8 mouse cellular contexts compared by ENCODE assay signal in the genomic region with DNA sequence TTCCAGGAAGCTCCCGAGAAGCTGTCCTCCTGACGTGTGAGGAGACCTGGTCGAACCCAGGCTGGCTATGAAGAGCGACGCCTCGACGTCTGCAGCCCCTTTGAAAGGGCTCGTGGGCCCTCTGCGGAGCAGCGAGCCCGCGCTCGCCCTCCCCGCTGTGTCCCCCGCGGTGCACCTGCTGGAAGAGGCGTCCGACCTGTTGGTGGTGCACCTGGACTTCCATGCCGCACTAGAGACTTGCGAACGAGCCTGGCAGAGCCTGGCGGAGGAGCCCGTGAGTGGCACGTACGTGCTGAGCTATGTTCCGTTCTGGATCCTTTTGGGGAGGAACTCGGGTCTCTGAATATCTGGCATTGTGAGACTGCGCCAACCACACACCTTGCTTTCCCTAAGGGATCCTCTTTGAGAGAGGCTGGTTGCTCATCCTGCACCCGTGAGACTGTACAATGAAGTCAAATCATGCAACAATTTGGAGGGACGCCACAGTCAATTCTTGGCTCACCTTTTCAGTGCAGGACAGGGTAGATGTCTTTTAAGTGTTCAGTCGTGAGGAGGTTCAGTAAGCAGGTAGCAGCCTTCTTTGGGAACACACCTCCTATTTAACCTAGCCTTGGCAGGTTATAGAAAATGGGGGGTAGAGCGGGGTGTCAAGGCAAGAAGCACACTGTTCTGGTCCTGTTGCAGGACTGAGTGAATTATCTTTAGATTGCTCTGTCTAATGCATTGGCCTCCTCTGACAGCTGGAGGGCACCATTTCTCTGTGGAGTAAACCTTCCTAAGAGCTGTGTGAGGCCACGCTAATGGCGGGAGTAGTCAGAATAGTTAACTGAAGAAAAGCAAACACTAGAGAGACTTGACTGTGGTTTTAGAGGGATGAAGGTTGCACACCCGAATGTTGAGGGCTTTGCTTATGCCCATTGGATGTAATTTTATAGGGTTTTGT. TPM values are rescaled to one million over a fixed set of nuclear protein-coding genes. Genes with fewer than 3 reads are reported as not detected.
DNase-seq lines count a peak whose midpoint lies in the region; ATAC-seq and TF ChIP-seq lines count a peak whose summit lies in the region.

No protein-coding gene starts in this region.

- peak; percentile 34 for TF ChIP-seq CTCF in C2C12 (IDR thresholded peaks at IDR 0.05; ENCODE audit: control insufficient read depth, insufficient read depth, insufficient read length)

- H3K36me3 ChIP-seq in C2C12 (ENCODE audit: control insufficient read depth, insufficient read depth), result no peaks in the 10 kb centered on the region
- peaks cover 16% of the 10 kb centered on the region; the same call in 1 of the 2 replicates for H3K36me3 ChIP-seq in liver, embryonic 13.5 days

- H3K9ac ChIP-seq in liver, embryonic 13.5 days, result peak overlapping the region; percentile 79

- H3K4me3 ChIP-seq in C2C12 (ENCODE audit: insufficient read depth, poor library complexity, severe bottlenecking), result peak overlapping the region; percentile 49
- peak overlapping the region; percentile 76 for H3K4me3 ChIP-seq in liver, embryonic 13.5 days (replicated peaks)

- WGBS in liver, embryonic 13.5 days (ENCODE audit: insufficient replicate concordance), result under 1% methylated on average over 35 of the region's 35 CpGs

- peak overlapping the region; percentile 49 for H3ac ChIP-seq in C2C12 (ENCODE audit: control insufficient read depth, insufficient read length, low read depth)

- peak overlapping the region; percentile 35; the same call in 1 of the 2 replicates for H3K27ac ChIP-seq in liver, embryonic 13.5 days

- no peaks in the 10 kb centered on the region for H3K79me2 ChIP-seq in C2C12 (ENCODE audit: control insufficient read depth, insufficient read depth)

- no peaks in the 10 kb centered on the region for H3K27me3 ChIP-seq in C2C12 (ENCODE audit: control insufficient read depth, insufficient read depth, insufficient read length)
- no peaks in the 10 kb centered on the region for H3K27me3 ChIP-seq in liver, embryonic 13.5 days

- peak overlapping the region; percentile 98 for H3K4me2 ChIP-seq in liver, embryonic 13.5 days

- no peaks in the 10 kb centered on the region for H3K9me3 ChIP-seq in liver, embryonic 13.5 days (replicated peaks)

- ATAC-seq in activated CD4-positive, CD25-positive, alpha-beta regulatory T cell, adult 4 months, result peak; percentile 77
- ATAC-seq in liver, embryonic 13.5 days (ENCODE audit: low read depth), result peak; percentile 78

- no peaks in the 10 kb centered on the region for H3K79me3 ChIP-seq in C2C12 (ENCODE audit: low read depth)

- peaks cover 27% of the 10 kb centered on the region for H3K4me1 ChIP-seq in liver, embryonic 13.5 days (replicated peaks)

- peak; percentile 85 for DNase-seq in embryo, embryonic 10.5 days (ENCODE audit: low spot score)
- peak; percentile 40 to 53 for DNase-seq in heart, adult 9 months (ENCODE audit: low spot score in 2 of 2)
- peak; percentile 74 for DNase-seq in kidney, adult 9 months
- peak; percentile 60 for DNase-seq in liver, embryonic 13.5 days
- DNase-seq in naive thymus-derived CD4-positive, alpha-beta T cell, adult 2 months (ENCODE audit: low read depth), result peak; percentile 85
- DNase-seq in telencephalon, adult 2 months (ENCODE audit: low read depth, low spot score), result peak; percentile 57

TF ChIP-seq in C2C12, 6 proteins besides CTCF, POLR2A, EP300 and RAD21:
- TF ChIP-seq MYOD1 (IDR thresholded peaks at IDR 0.05; ENCODE audit: control insufficient read depth, insufficient read length, low read depth) (no peak), USF1 (IDR thresholded peaks at IDR 0.05; ENCODE audit: low read depth) (no peak), CEBPB (IDR thresholded peaks at IDR 0.05; ENCODE audit: low read depth) (no peak), FOSL1 (IDR thresholded peaks at IDR 0.05; ENCODE audit: insufficient read depth, low read length, poor library complexity, severe bottlenecking) (no peak), MYOG (IDR thresholded peaks at IDR 0.05; ENCODE audit: control insufficient read depth, extremely low read depth, insufficient read length) (no peak), MAX (IDR thresholded peaks at IDR 0.05) (no peak)

RNA-seq across cellular contexts. Expression of gene Pex26, which starts 1.0 kb away (rescaled TPM):
- 2.7 TPM for polyA plus RNA-seq in C2C12 (2012; fragmentation: generic; extraction: Trizol)
- polyA plus RNA-seq in activated CD4-positive, CD25-positive, alpha-beta regulatory T cell, adult 4 months (2017; shearing (Covaris generic)), result 1 to 10 TPM; 1.9 to 2.1 TPM
- polyA plus RNA-seq in liver, embryonic 13.5 days (2015; fragmentation: Nextera tagmentation; extraction: Ambion mirVana), result 2.9 and 3.3 TPM in 2 replicates

RNA-seq across cellular contexts. Expression of gene Tuba8, which starts 26.0 kb away (rescaled TPM):
- polyA plus RNA-seq in C2C12 (2012; fragmentation: generic; extraction: Trizol), result 0.07 TPM
- polyA plus RNA-seq in activated CD4-positive, CD25-positive, alpha-beta regulatory T cell, adult 4 months (2017; shearing (Covaris generic)), result under 1 TPM; 0.42 to 0.51 TPM
- 6.7 and 7.7 TPM in 2 replicates for polyA plus RNA-seq in liver, embryonic 13.5 days (2015; fragmentation: Nextera tagmentation; extraction: Ambion mirVana)

RNA-seq across cellular contexts. Expression of gene Mical3, which starts 53.7 kb away (rescaled TPM):
- 10.3 TPM for polyA plus RNA-seq in C2C12 (2012; fragmentation: generic; extraction: Trizol)
- polyA plus RNA-seq in activated CD4-positive, CD25-positive, alpha-beta regulatory T cell, adult 4 months (2017; shearing (Covaris generic)), result 1 to 10 TPM; 7.1 to 9.1 TPM
- 9.9 and 10.7 TPM in 2 replicates for polyA plus RNA-seq in liver, embryonic 13.5 days (2015; fragmentation: Nextera tagmentation; extraction: Ambion mirVana)

Comparison
In these comparisons a context has a peak if more than half of its experiments do, and no peak if none do; other contexts are left out.
1. Peak in every context shown above with its lines: DNase-seq, ATAC-seq, H3K4me3 ChIP-seq and H3K27ac ChIP-seq.